Mouse (Mus musculus) CD4-positive helper T cell, adult 2 months (primary cell): ENCODE measurements around the gene Ntm.

Source experiments
- DNase-seq: peaks from one replicate; pipeline ENCODE4 v3.0.0-alpha.2; 2012; ENCODE audit warnings: low read depth, missing footprints, low spot score

Ntm gene

DNA sequence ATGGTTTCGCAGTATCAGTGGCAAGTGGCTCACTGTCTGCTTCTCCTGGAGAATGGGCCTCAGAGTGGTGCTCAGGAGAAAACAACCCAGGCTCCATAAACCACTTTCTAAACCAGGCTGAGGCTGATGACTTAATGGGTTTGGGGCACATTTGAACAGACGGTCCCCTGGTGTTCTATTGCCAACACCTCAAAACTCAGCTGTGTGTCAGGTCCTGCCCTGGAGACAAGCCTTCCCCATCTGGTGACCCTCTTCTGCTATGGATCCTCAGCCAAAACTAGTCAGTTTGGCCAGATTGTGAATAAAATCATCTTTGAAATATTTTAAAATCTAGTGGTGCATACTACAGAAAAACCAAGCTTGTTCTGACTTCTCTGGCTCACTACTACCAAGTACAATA, 907.3 kb downstream of the Ntm start:
- DNase-seq, result no peak

DNA sequence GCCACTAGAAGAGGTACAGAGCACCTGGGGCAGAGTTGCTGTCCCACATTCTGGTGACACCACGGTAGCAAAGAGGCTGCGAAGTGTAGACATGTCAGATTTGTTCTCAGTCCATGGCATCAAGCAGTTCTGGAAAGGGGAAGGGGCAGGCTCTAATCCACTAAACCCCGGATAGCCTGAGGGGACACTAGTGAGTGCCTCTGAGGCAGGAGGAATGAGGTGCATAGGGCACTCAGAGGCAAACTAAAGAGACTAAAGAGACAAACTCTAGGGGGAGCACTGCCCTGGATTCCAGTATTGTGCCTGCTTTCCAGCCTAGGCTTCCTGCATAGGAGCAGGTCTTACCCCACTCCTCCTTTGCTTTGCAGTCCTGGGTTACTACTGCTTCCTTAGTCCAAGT, 926.5 kb downstream of the Ntm start:
- no peak for DNase-seq

DNA sequence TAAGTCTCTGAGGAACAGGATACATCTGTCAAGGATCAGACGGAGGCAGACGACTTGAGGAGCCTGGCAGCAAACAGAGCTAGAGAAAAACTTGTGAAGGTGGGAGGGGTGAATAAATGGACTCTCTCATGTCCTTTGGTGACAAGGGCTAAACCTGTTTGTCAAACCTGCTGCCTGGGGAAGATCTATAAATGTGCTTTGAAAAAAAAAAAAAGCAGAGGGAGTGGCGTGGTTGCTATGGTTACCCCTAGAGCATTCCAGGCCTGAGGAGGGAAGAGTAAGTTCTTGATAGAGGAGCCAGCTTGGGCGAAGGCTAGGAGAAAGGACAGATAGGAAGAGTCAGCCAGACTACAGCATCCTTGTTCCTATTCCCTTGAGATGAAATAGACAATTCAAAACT, 926.9 kb downstream of the Ntm start:
- no peak for DNase-seq

DNA sequence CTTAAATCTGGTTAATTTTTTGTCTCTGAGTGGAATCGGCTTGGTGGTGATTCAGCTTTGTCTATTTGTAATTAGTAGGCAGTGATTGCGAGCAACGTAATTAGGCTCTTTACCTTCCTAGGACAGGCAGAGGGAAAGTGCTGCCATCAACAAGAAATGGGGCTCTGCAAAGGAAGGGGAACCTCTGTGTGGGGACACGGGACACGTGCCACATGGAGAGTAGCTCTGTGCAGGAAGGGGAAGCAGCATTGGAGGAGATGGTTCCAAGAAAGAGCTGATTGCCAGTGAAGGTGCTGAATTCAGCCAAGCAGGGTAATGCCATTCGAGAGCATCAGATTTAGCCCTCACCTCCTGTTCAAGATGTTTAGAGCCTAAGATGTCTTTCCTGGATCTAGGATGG, 936.5 kb downstream of the Ntm start:
- DNase-seq, result no peak

DNA sequence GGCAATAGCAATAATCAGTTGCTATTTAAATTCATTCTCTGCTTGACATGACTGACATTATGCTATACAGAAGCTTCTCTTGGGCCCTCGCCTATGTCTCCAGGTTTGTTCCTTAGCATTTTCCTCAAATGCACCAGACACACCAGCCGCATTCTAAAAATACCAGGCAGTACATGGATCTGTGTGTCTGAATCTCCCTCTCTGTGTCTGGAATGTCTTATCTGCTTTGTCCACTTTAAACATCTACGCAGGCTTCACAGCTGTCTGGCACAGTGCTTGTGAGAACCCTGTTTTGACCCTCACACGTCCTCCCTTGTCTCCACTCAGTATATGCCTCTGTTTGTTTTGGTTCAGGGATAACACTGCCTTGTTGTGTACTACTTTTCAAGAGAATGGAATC, 937.3 kb downstream of the Ntm start:
- DNase-seq, result no peak

DNA sequence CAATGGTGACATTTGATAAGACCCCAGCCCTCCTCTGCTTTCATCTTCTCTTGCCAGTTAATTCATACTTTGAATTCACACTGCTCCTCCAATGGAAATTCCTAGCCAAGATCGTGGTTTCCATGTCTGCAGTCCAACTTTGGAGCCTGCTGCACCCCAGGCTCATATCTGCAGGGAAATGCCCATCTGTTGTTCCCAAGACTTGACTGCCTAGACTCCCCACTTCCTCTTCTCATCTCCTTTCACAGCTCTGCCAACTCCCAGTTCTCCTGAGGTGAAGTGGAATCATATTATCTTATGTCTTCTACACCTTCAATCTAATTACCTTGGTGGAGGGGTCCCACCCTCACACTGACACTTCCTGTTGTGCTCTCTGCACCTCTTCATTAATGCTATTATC, 937.8 kb downstream of the Ntm start:
- DNase-seq, result no peak

DNA sequence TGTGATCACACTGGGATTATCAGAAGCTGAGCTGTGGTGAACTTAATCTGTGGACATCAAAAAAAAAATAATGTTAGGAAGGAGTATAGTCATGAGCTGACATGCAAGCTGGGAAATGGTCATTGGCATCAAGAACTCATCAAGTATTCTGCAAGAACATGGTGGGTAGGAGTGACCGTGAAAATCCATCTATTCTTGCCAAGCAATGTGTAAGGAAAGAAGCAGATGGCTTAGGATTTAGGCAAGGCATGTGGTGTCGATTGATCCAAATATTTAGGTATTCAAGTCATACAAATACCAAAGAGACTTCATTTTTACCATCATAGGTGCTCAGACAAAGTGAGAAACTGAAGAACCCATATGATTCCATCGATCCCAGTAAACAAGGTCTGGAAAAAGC, 946.1 kb downstream of the Ntm start:
- no peak for DNase-seq

DNA sequence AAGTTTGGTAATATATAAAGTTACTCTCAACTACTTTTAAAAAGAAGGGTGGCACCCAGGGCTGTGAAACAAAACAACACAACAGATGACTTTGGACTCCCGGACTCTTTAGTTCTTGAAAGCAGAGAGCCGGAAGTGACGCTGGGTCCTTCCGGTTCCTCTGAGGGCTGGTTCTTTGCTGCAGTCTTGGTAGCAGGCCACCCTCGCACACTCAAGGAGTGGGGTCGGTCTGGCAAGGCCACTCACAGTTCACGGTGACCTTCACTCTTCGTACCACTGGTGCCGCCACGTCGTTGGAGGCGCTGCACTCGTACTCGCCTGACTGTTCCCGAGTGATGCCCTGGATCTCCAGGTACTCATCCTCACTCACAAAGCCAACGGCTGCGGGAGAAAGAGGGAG, 949.1 kb downstream of the Ntm start:
- DNase-seq, result no peak

DNA sequence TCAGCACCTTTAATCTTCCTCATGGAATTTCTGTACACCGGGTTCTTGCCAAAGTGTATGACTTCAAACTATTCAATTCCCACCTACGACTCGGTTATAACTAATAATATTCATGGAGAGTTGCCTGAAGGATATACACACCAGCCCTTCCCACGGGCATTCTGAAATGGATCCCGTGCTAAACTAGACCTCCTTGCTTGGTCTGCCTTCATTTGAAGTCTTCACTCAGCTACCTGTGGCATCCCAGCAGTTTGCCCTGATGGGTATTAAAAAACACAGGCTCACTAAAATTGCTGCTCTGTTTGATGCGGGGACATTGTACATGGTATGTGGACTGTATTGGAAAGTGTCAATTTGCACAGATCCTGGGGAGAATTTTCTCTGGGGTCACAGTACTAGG, 950.4 kb downstream of the Ntm start:
- DNase-seq, result no peak

DNA sequence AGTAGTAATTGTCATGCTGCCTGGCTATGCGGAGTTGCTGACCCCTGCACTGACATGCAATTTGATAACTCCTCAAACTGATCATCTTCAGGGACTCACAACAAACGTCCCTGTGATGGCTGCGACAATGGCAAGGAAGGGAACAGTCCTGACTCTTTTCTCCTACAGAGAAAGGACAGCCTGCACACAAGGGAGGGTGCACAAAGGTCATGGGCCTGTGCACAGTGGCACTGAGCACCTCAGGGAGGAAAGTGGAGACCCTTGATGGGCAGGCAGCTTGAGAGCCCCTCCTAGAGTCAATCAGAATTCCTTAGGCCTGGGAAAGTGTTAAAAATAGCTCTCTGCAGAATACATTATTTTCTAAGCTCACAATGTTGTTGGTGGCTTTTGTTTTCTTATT, 951.5 kb downstream of the Ntm start:
- no peak for DNase-seq

DNA sequence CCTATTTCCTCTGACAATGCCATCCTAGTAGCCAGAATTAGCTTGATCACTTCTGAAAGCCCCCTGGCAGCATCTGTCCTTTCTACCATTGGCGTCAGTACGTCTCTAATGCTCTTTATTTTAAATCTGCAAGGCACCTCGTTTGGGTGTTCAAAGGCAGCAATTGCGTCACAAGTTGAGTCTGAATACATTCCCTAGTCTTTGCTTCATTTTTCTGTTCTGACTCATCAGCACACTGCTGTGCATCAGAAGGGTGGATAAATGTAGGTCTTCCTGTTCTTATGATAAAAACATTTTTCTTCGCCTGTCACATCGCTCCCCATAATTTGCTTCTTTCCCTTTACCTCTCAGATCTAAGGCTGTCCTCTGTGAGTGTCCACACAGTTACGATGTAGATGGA, 958.4 kb downstream of the Ntm start:
- DNase-seq, result no peak

DNA sequence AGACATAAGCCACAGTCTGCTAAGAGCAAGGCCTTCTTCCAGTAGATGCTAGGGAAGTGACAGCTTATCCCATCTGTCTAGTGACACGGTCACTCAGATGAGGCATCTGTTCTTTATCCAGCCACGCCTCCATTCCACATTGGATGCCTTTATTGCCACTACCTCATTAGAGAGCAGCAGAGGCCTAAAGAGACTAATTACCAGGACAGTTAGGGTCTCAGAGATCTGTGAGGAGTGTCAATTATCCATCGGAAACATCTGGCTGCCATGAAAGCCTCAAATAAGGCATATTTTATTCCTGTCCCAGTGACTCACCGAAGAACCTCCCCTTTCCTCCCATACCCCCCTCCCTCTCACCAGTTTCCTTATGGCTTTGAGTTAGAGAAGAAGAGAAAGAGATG, 963.0 kb downstream of the Ntm start:
- DNase-seq, result no peak

DNA sequence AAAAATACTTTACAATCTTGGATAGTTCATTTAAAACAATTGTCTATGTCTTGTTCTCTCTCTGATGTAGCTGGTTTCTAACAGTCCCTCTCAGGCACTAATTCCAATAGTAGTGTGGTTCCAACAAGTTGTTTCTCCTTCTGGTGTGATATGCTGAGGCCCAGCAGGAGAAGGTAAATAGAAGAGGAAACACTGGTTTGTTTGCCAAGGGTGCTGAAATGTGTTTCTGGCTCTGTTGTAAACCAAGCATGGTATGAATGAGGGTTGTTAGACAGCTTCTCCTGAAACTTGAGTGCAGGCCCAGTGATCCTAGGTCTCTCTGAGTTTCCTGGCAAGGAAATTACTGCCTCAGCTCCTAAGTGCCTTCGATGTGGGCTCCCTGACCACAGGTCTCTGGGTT, 985.7 kb downstream of the Ntm start:
- no peak for DNase-seq

DNA sequence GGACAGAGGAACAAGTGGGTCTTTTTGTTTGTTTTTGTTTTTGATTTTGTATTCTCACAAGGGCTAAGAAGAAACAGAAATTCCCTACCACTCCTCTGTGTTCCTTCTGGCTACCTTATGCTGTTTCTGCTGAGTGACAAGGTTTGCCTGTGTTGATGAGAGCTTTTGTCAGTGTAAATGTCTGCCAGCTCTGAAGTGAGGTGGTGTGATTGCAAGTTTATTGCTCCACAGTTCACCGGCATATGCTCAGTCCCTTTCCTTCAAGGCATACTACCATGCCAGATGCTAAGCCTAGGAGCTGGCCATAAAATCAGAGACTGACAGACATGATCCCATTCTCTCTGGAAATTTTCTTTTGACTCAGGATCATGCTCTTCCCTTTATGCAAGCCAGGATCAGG, 993.5 kb downstream of the Ntm start:
- no peak for DNase-seq
